Mouse (Mus musculus) cerebellum, postnatal 25 days (tissue): ENCODE data around the gene Dusp13.

Experiments used
- DNase-seq, 2 experiments: peaks; one replicate each; pipeline ENCODE4 v3.0.0; 2021; ENCODE audit warnings: mixed read lengths in 2 of 2

Dusp13 gene

GRCm38 (mm10) chr14:21750881-21751542 lies at the start of gene Dusp13:
Gene Dusp13 (minus strand): TSS chr14:21751181.
- DNase-seq = peak; percentile 77 to 78

- DNase-seq = no peak
These were observed 49.7 kb upstream of the Dusp13 start for GRCm38 (mm10) chr14:21800641-21801040.

- no peak for DNase-seq
These were observed 41.3 kb upstream of the Dusp13 start for GRCm38 (mm10) chr14:21792250-21792649.

- no peak for DNase-seq
These were observed 40.7 kb upstream of the Dusp13 start for GRCm38 (mm10) chr14:21791722-21792121.

GRCm38 (mm10) chr14:21790585-21791251 lies 39.7 kb upstream of the Dusp13 start:
- no peak for DNase-seq

GRCm38 (mm10) chr14:21788121-21788520 lies 37.1 kb upstream of the Dusp13 start:
- DNase-seq = no peak

- no peak for DNase-seq
These were observed 36.4 kb upstream of the Dusp13 start for GRCm38 (mm10) chr14:21787374-21787773.

GRCm38 (mm10) chr14:21786500-21786899 lies 35.5 kb upstream of the Dusp13 start:
- DNase-seq = no peak

- DNase-seq = no peak
These were observed 25.2 kb upstream of the Dusp13 start for GRCm38 (mm10) chr14:21776201-21776600.

- no peak for DNase-seq
These were observed 23.0 kb upstream of the Dusp13 start for GRCm38 (mm10) chr14:21773946-21774345.

- DNase-seq = peak in 1 of 2 experiments; percentile 33
These were observed 21.7 kb upstream of the Dusp13 start for GRCm38 (mm10) chr14:21772506-21773281.

- DNase-seq = no peak
These were observed 15.5 kb upstream of the Dusp13 start for GRCm38 (mm10) chr14:21766398-21766958.

GRCm38 (mm10) chr14:21765754-21766397 lies 14.9 kb upstream of the Dusp13 start:
- DNase-seq = no peak

- DNase-seq = peak in 1 of 2 experiments; percentile 35
These were observed 13.7 kb upstream of the Dusp13 start for GRCm38 (mm10) chr14:21764646-21765045.

GRCm38 (mm10) chr14:21763736-21764135 lies 12.8 kb upstream of the Dusp13 start:
- no peak for DNase-seq

- no peak for DNase-seq
These were observed 10.6 kb upstream of the Dusp13 start for GRCm38 (mm10) chr14:21761560-21761959.

GRCm38 (mm10) chr14:21753367-21753766 lies 2.4 kb upstream of the Dusp13 start:
- no peak for DNase-seq

- DNase-seq = no peak
These were observed 1.4 kb upstream of the Dusp13 start for GRCm38 (mm10) chr14:21752411-21752810.

GRCm38 (mm10) chr14:21750008-21750880 lies 737 bp downstream of the Dusp13 start, which contains the start of gene Samd8:
Gene Samd8 (plus strand): TSS chr14:21750531.
- peak; percentile 90 to 95 for DNase-seq

GRCm38 (mm10) chr14:21748142-21748870 lies 2.7 kb downstream of the Dusp13 start:
- peak; percentile 63 to 81 for DNase-seq
